Mouse (Mus musculus) limb, embryonic 11.5 days (tissue): ENCODE measurements at regions not wholly inside any gene's neighbourhood (a gene's known extent, or its start where the extent isn't known, plus 50 kb on each side); places are given as distances from the start of the nearest gene placed in this dataset.

ENCODE experiments used
- ATAC-seq: fragments of 200-750 bp; cut with Nextera tagmentation; 2 replicates; pipeline ENCODE4 v1.8.0; 2017; ENCODE audit warnings: low read depth; ENCODE audit not compliant: insufficient number of reproducible peaks, low FRiP score, low TSS enrichment
- DNase-seq: peaks from one replicate; pipeline ENCODE4 v3.0.0-alpha.2; 2015; ENCODE audit warnings: low spot score
- H3K27ac ChIP-seq: fragments of 300-500 bp; sonication (generic); replicated peaks from 2 replicates; pipeline ENCODE4 v1.5.1; 2014; ENCODE audit warnings: low read depth, mild to moderate bottlenecking, low read length
- H3K27me3 ChIP-seq: fragments of 300-500 bp; sonication (generic); 2 replicates; pipeline ENCODE4 v1.6.1; 2014; ENCODE audit warnings: mild to moderate bottlenecking, low read length, mixed read lengths; ENCODE audit not compliant: control insufficient read depth, insufficient read depth
- H3K36me3 ChIP-seq: fragments of 300-500 bp; sonication (generic); 2 replicates; pipeline ENCODE4 v1.6.1; 2014; ENCODE audit warnings: mild to moderate bottlenecking, low read length, moderate library complexity, mixed read lengths; ENCODE audit not compliant: control insufficient read depth, insufficient read depth
- H3K4me1 ChIP-seq: fragments of 300-500 bp; sonication (generic); 2 replicates; pipeline ENCODE4 v1.6.1; 2014; ENCODE audit warnings: low read length, mixed read lengths; ENCODE audit not compliant: control insufficient read depth, insufficient read depth
- H3K4me2 ChIP-seq: fragments of 300-500 bp; sonication (generic); 2 replicates; pipeline ENCODE4 v1.6.1; 2014; ENCODE audit warnings: low read depth, mild to moderate bottlenecking, moderate library complexity; ENCODE audit not compliant: severe bottlenecking
- H3K4me3 ChIP-seq: fragments of 300-500 bp; sonication (generic); 2 replicates; pipeline ENCODE4 v1.5.1; 2014; ENCODE audit warnings: low read depth, low read length
- H3K9ac ChIP-seq: fragments of 300-500 bp; sonication (generic); 2 replicates; pipeline ENCODE4 v1.6.1; 2014; ENCODE audit warnings: mild to moderate bottlenecking, low read length
- H3K9me3 ChIP-seq: fragments of 300-500 bp; sonication (generic); 2 replicates; pipeline ENCODE4 v1.6.1; 2016; ENCODE audit warnings: low read length; ENCODE audit not compliant: control insufficient read depth
- WGBS: fragments of 180-500 bp; shearing (Covaris S2); extraction: QIAGEN DNeasy Blood & Tissue Kit; methylation state at CpG from one replicate; pipeline ENCODE4 v1.1.7; 2014; 5-methylcytosine and 5-hydroxymethylcytosine counted together

DNA sequence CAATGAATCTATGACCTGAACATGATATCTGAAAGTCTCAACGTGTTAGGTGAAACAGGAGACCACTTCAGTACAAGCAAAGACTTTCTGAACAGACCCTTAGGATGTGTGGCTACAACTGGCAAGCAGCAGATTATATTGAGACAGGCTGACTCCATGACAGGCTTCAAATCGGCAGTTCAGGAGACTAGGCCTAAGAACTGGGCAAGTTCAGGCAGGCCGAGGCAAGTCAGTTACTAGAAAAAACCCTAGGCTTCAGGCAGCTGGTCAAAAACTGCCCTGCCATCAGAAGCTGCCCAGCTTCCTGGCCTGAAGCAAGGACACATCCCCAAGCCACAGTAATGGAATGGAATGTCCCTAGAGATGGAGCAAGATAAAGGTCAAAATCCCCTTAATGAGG, 140.6 kb downstream of the Olfr721-ps1 start:
- Histone ChIP-seq H3K4me2 (no peak overlapping the region), H3K9me3 (no peaks in the 10 kb centered on the region), H3K27me3 (no peaks in the 10 kb centered on the region), H3K36me3 (no peaks in the 10 kb centered on the region), H3K9ac (no peak overlapping the region), H3K4me1 (no peaks in the 10 kb centered on the region), H3K4me3 (no peak overlapping the region), H3K27ac (no peak overlapping the region)
- ATAC-seq (no peak), DNase-seq (no peak)
- 72% methylated on average over 3 of the region's 3 CpGs for WGBS

- H3K4me3 ChIP-seq, result no peak overlapping the region
- no peak for DNase-seq
- no peak overlapping the region for H3K4me2 ChIP-seq
- no peak overlapping the region for H3K27ac ChIP-seq
- no peaks in the 10 kb centered on the region for H3K4me1 ChIP-seq
- WGBS, result 79% methylated on average over 7 of the region's 7 CpGs
- no peak for ATAC-seq
- H3K27me3 ChIP-seq, result no peaks in the 10 kb centered on the region
- H3K9me3 ChIP-seq, result no peaks in the 10 kb centered on the region
- no peak overlapping the region for H3K9ac ChIP-seq
- no peaks in the 10 kb centered on the region for H3K36me3 ChIP-seq
Observed at GRCm38 (mm10) chr14:14544236-14544635, 143.1 kb downstream of the Olfr721-ps1 start.

DNA sequence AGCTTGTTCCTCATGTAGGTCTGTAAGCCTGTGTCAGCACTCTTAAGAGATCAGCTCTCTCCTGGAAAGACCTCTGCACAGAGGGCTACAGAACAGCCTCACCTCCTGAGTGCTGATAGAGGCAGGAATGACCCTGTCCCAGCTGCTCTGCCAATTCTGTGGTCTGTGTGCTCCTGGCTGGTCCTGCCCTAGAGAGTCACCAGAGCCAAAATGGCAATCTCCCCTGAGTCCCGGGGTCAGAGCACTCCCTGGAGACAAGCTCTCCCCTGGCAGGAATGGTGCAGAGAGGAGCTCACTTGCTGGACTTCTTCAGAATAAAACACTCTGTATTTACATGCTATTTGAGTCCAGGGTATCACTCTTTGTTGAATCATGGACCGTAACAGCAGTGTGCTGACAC, 149.9 kb upstream of the Slc4a7 start:
- no peaks in the 10 kb centered on the region for H3K9me3 ChIP-seq
- H3K27me3 ChIP-seq, result no peaks in the 10 kb centered on the region
- WGBS, result 72% methylated on average over 2 of the region's 2 CpGs
- no peak overlapping the region for H3K9ac ChIP-seq
- H3K4me2 ChIP-seq, result no peak overlapping the region
- H3K36me3 ChIP-seq, result no peaks in the 10 kb centered on the region
- no peaks in the 10 kb centered on the region for H3K4me1 ChIP-seq
- H3K27ac ChIP-seq, result no peak overlapping the region
- no peak for ATAC-seq
- DNase-seq, result no peak
- no peak overlapping the region for H3K4me3 ChIP-seq

- no peak overlapping the region for H3K9ac ChIP-seq
- H3K4me2 ChIP-seq, result no peak overlapping the region
- no peak overlapping the region for H3K27ac ChIP-seq
- no peak overlapping the region for H3K4me3 ChIP-seq
- H3K9me3 ChIP-seq, result no peaks in the 10 kb centered on the region
- no peaks in the 10 kb centered on the region for H3K4me1 ChIP-seq
- ATAC-seq (no peak), DNase-seq (no peak)
- H3K27me3 ChIP-seq, result no peaks in the 10 kb centered on the region
- WGBS, result 61% methylated on average over 4 of the region's 4 CpGs
- H3K36me3 ChIP-seq, result no peaks in the 10 kb centered on the region
Observed at GRCm38 (mm10) chr14:14574851-14575250, 127.2 kb upstream of the Slc4a7 start.

GRCm38 (mm10) chr14:14591939-14592338, 110.1 kb upstream of the Slc4a7 start:
- Histone ChIP-seq H3K4me3 (no peak overlapping the region), H3K9me3 (no peaks in the 10 kb centered on the region), H3K4me2 (no peak overlapping the region), H3K27me3 (no peaks in the 10 kb centered on the region), H3K36me3 (no peaks in the 10 kb centered on the region), H3K4me1 (no peaks in the 10 kb centered on the region), H3K9ac (no peak overlapping the region), H3K27ac (no peak overlapping the region)
- 85% methylated on average over 2 of the region's 2 CpGs for WGBS
- DNase-seq, result no peak
- ATAC-seq, result no peak

DNA sequence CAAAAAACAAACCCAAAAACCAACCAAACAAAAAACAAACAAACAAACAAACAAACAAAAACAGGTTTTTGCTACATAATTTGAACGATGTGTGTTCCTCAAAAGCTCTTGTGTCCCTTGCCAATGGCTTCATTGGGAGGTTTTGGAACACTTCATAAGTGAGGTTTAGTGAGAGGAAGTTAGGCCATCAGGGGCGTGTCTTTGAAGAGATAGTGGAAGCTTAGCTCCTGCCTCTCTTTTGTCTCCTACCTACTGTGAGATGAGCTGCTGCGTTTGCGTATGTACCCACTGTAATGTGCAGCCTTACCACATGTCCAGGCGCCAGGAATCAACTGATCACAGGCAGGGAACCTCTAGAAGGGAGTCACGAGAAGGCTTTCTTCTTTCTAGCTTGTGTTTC, 107.3 kb upstream of the Slc4a7 start:
- ATAC-seq, result no peak
- 82% methylated on average over 6 of the region's 6 CpGs for WGBS

GRCm38 (mm10) chr14:14596057-14596809, 105.8 kb upstream of the Slc4a7 start:
- ATAC-seq, result no peak
- DNase-seq, result no peak
- WGBS, result 89% methylated on average over 3 of the region's 3 CpGs
- Histone ChIP-seq H3K9ac (no peak overlapping the region), H3K27me3 (no peaks in the 10 kb centered on the region), H3K4me3 (no peak overlapping the region), H3K27ac (no peak overlapping the region), H3K9me3 (no peaks in the 10 kb centered on the region), H3K36me3 (no peaks in the 10 kb centered on the region), H3K4me2 (no peak overlapping the region), H3K4me1 (no peaks in the 10 kb centered on the region)

More for the DNA sequence above, 107.3 kb upstream of the Slc4a7 start:
- H3K27me3 ChIP-seq, result no peaks in the 10 kb centered on the region
- no peak for DNase-seq
- H3K36me3 ChIP-seq, result no peaks in the 10 kb centered on the region
- no peak overlapping the region for H3K4me2 ChIP-seq
- no peaks in the 10 kb centered on the region for H3K4me1 ChIP-seq
- no peak overlapping the region for H3K4me3 ChIP-seq
- H3K9me3 ChIP-seq, result no peaks in the 10 kb centered on the region
- H3K27ac ChIP-seq, result no peak overlapping the region
- no peak overlapping the region for H3K9ac ChIP-seq

DNA sequence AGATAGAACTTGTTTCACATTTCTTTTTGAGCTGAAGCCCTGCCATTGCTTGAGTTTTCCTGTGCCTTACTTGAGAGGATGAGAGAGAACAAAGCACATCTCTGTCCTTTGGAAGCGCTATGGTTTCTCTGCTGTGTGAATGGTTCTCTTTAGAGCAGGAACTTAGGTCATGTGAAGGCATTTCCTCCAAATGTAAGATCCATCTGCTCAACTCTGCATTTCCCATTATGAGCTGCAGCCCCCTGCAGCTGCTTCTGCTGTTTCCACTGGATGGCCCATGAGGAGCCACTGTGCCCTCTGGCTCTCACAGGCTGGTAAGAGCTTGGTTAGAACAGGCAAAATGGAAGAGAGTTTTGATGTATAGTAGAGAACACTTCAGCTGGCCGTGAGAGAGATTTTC, 102.5 kb upstream of the Slc4a7 start:
- no peak for ATAC-seq
- no peak overlapping the region for H3K4me3 ChIP-seq
- H3K27me3 ChIP-seq, result no peaks in the 10 kb centered on the region
- no peak for DNase-seq
- no peak overlapping the region for H3K27ac ChIP-seq
- no peaks in the 10 kb centered on the region for H3K4me1 ChIP-seq
- H3K4me2 ChIP-seq, result no peak overlapping the region
- no peaks in the 10 kb centered on the region for H3K9me3 ChIP-seq
- H3K9ac ChIP-seq, result no peak overlapping the region
- H3K36me3 ChIP-seq, result no peaks in the 10 kb centered on the region
- 67% methylated on average over 2 of the region's 2 CpGs for WGBS

DNA sequence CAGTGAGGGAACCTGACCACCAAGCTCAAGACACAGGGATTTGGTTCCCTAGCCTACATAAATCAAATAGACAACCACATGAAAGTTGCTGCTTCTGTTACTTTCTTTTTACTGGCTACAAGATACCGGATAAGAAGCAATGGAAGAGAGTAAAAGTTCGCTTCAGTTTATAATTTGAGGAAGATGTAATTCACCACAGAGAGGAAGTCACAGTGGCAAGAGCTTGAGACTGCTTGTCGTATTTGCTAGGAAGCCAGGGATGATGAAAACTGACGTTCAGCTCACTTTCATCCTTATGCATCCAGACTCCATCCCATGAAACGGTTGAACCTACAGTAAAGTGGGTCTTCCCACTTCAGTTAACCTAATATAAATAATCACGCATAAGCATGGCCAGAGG, 102.1 kb upstream of the Slc4a7 start:
- H3K9me3 ChIP-seq, result no peaks in the 10 kb centered on the region
- H3K4me3 ChIP-seq, result no peak overlapping the region
- no peak overlapping the region for H3K27ac ChIP-seq
- H3K9ac ChIP-seq, result no peak overlapping the region
- no peaks in the 10 kb centered on the region for H3K4me1 ChIP-seq
- no peak for DNase-seq
- no peak for ATAC-seq
- 85% methylated on average over 6 of the region's 6 CpGs for WGBS
- no peak overlapping the region for H3K4me2 ChIP-seq
- no peaks in the 10 kb centered on the region for H3K27me3 ChIP-seq
- no peaks in the 10 kb centered on the region for H3K36me3 ChIP-seq
